Mouse (Mus musculus): ENCODE results near the gene Uhrf2. TPM values are rescaled to one million over a fixed set of nuclear protein-coding genes. Genes with fewer than 3 reads are reported as not detected.
A peak's percentile ranks its signal among the peaks of the same experiment; 100 is the strongest.

Gene Uhrf2
- total RNA-seq, 2 experiments from 2014 or later: 28.0 to 28.6 TPM

GRCm38 (mm10) chr19:30117775-30118174, 87.5 kb downstream of the Uhrf2 start:
- intact Hi-C loops (cut with DNase I): no loop called here
- DNase-seq: peak; percentile 39 to 43

GRCm38 (mm10) chr19:30118344-30119312, 88.3 kb downstream of the Uhrf2 start:
- intact Hi-C loops (cut with DNase I): no loop called here
- no peak for DNase-seq

- peak in 1 of 2 experiments; percentile 12 for DNase-seq
- intact Hi-C loops (cut with DNase I): loop anchor here (5.0 to 10.0 kb wide), 2 partner anchors 143 to 440 kb away; no protein-coding TSS in a partner anchor
Observed at GRCm38 (mm10) chr19:30124999-30125669, 94.8 kb downstream of the Uhrf2 start.

GRCm38 (mm10) chr19:30125670-30126059, 95.4 kb downstream of the Uhrf2 start:
- intact Hi-C loops (cut with DNase I): loop anchor here (5.0 to 10.0 kb wide), 2 partner anchors 143 to 441 kb away; no protein-coding TSS in a partner anchor
- DNase-seq: no peak

- peak; percentile 26 to 62 for DNase-seq
- intact Hi-C loops (cut with DNase I): loop anchor here (1.0 to 10.0 kb wide), 3 partner anchors 146 to 443 kb away; no protein-coding TSS in a partner anchor
Observed at GRCm38 (mm10) chr19:30128177-30128576, 97.9 kb downstream of the Uhrf2 start.

GRCm38 (mm10) chr19:30136308-30136707, 106.0 kb downstream of the Uhrf2 start:
- intact Hi-C loops (cut with DNase I): no loop called here
- DNase-seq: no peak

Other genes with a start within 250 kb of the Uhrf2 start
- gene 9930021J03Rik, start 224.5 kb upstream of the Uhrf2 start, total RNA-seq (2021): 10 to 100 TPM; 15.3 to 17.5 TPM
- gene Ranbp6, start 217.5 kb upstream of the Uhrf2 start, total RNA-seq (2021): 10 to 100 TPM; 13.2 to 15.5 TPM
- gene Il33, start 105.4 kb upstream of the Uhrf2 start, total RNA-seq (2021): 1 to 10 TPM; 2.5 to 5.2 TPM
- not detected for gene Trpd52l3, start 26.7 kb upstream of the Uhrf2 start, total RNA-seq (2021)
- gene Gldc, start 144.9 kb downstream of the Uhrf2 start, total RNA-seq (2021): under 1 TPM; 0.10 to 0.24 TPM
- gene Mbl2, start 202.4 kb downstream of the Uhrf2 start, total RNA-seq (2021): not detected